Mouse (Mus musculus): Measurements from ENCODE around the gene Trpc6. TPM values are rescaled to one million over a fixed set of nuclear protein-coding genes. Genes with fewer than 3 reads are reported as not detected.

Trpc6 gene
- polyA plus RNA-seq, 1 experiment from 2014 or later, result 1.1 TPM

DNA sequence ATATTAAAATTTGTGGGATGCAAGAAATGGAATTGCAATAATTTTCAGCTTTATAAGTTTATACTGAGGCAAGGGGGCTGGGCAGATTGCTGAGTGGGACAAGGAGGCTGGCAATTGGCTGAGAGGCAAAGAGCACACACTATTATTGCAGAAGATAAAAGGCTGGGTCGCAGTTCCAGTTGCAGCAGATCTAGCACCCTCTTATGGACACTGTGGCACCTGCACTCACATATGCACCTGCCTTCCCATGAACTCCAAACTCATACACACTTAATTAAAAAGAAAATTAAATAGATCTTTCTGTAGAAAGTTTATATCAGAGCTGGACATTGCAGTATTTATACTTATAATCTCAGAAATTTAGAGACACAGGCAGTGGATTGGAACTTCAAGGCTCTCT is 175.1 kb downstream of the Trpc6 start:
- no peaks in the 10 kb centered on the region for H3K36me3 ChIP-seq (ENCODE audit: control insufficient read depth, insufficient read depth, low read length)
- 70% methylated on average over 1 of the region's 1 CpGs for WGBS
- no peak overlapping the region for H3K9ac ChIP-seq (ENCODE audit: low read length)
- H3K4me3 ChIP-seq (ENCODE audit: low read depth, low read length), result no peak overlapping the region
- DNase-seq (ENCODE audit: low spot score, missing footprints) (no peak), ATAC-seq (ENCODE audit: low FRiP score) (no peak)
- H3K9me3 ChIP-seq (ENCODE audit: control insufficient read depth, low read length), result no peaks in the 10 kb centered on the region
- no peaks in the 10 kb centered on the region for H3K27me3 ChIP-seq (ENCODE audit: control insufficient read depth, insufficient read depth, low read length)
- H3K4me1 ChIP-seq (ENCODE audit: control insufficient read depth, insufficient read depth, low read length), result no peaks in the 10 kb centered on the region
- no peak overlapping the region for H3K27ac ChIP-seq (ENCODE audit: low read depth, low read length)
- H3K4me2 ChIP-seq, result no peak overlapping the region

DNA sequence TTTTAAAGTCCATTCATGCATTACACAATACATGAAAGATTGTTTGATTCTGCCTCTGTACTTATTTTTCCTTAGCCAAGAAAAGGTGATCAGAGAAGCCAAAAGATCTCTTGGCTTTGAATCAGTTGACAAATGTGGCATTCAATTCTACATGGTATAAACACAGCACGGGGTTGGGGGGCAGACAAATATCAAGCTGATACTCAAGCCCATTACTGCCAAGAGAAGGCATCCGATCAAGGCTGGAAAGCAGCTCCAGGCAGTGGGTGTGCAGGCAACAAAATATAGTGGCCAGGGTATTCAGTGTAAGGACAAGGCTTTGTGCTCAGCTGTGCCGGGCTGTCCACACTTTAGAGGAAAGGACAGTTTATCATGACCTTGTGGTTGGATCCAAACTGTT is 185.1 kb downstream of the Trpc6 start:
- no peak for ATAC-seq (ENCODE audit: low FRiP score)
- Histone ChIP-seq H3K4me3 (ENCODE audit: low read depth, low read length) (no peak overlapping the region), H3K27ac (ENCODE audit: low read depth, low read length) (no peak overlapping the region), H3K4me1 (ENCODE audit: control insufficient read depth, insufficient read depth, low read length) (no peaks in the 10 kb centered on the region), H3K27me3 (ENCODE audit: control insufficient read depth, insufficient read depth, low read length) (no peaks in the 10 kb centered on the region), H3K9ac (ENCODE audit: low read length) (no peak overlapping the region), H3K4me2 (no peak overlapping the region), H3K36me3 (ENCODE audit: control insufficient read depth, insufficient read depth, low read length) (no peaks in the 10 kb centered on the region), H3K9me3 (ENCODE audit: control insufficient read depth, low read length) (no peaks in the 10 kb centered on the region)
- DNase-seq (ENCODE audit: low spot score, missing footprints), result no peak
- 90% methylated on average over 3 of the region's 3 CpGs for WGBS

Measured in midbrain, embryonic 11.5 days (tissue).